8 mouse cellular contexts compared by ENCODE assay signal in the genomic region with DNA sequence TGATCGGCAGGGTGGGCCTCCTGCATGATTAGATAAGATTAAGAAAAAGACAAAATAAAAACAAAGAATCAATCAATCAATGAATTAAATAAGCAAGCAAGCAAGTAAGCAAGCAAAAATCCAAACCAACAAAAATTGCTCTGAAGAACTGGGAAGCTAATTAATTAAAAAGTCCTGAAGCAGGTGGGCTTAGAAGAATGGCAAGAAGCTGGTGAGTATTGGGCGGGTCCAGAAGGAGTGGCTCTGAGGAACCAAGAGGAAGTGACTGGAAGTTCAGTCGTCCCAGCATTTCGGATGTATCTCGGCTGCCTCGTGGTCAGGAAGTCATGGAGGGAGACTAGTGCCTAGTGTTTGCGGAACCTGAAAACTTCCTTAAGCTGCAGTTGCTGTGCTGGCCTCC. TPM values are rescaled to one million over a fixed set of nuclear protein-coding genes. Genes with fewer than 3 reads are reported as not detected.
DNase-seq lines count a peak whose midpoint lies in the region; ATAC-seq lines count a peak whose summit lies in the region.
"Not testable (repeated sequence)": the region's sequence is repeated elsewhere in the genome, so short reads cannot be mapped to it uniquely, and the experiment has no call there.

A gene (plus strand): TSS at position 301 of the 400 bp plus-strand sequence.

- not testable (repeated sequence) for DNase-seq in ES-E14 (ENCODE audit: low read depth, low spot score); adrenal gland, adult 8-10 months; adrenal gland, postnatal 36 days; heart, embryonic 10.5 days (ENCODE audit: low spot score)

- peak within 1 kb of the TSS; percentile 17 to 54; a peak in 2 of 4 replicates for H3K4me3 ChIP-seq in ES-E14 (ENCODE audit: insufficient read depth in 1 of 2, low read depth in 1 of 2, low read length in 2 of 2, poor library complexity in 1 of 2, severe bottlenecking in 1 of 2)
- not testable (repeated sequence) for H3K4me3 ChIP-seq in embryonic facial prominence, embryonic 12.5 days; heart, embryonic 10.5 days; kidney, embryonic 14.5 days (ENCODE audit: low read length)

- H3K27me3 ChIP-seq in embryonic facial prominence, embryonic 12.5 days; heart, embryonic 10.5 days (ENCODE audit: insufficient read depth, poor library complexity, severe bottlenecking); kidney, embryonic 14.5 days (ENCODE audit: control insufficient read depth, insufficient read depth, low read length): not testable (repeated sequence)

- H3K4me1 ChIP-seq in ES-E14 (ENCODE audit: control insufficient read depth in 2 of 2, insufficient read depth in 2 of 2, low read length in 2 of 2, poor library complexity in 1 of 2); embryonic facial prominence, embryonic 12.5 days; heart, embryonic 10.5 days; kidney, embryonic 14.5 days (ENCODE audit: control insufficient read depth, insufficient read depth, low read length): not testable (repeated sequence)

- H3K9me3 ChIP-seq in ES-E14 (ENCODE audit: control insufficient read depth, insufficient read depth, low read depth, low read length), result not testable (repeated sequence)
- H3K9me3 ChIP-seq in embryonic facial prominence, embryonic 12.5 days, result peaks cover 24% of the 10 kb centered on the region
- peaks cover 27% of the 10 kb centered on the region for H3K9me3 ChIP-seq in heart, embryonic 10.5 days
- peaks cover 18% of the 10 kb centered on the region for H3K9me3 ChIP-seq in kidney, embryonic 14.5 days (ENCODE audit: control insufficient read depth, low read length)

- ATAC-seq in common myeloid progenitor, adult 5-6 weeks (replicated peaks; ENCODE audit: low read depth, poor library complexity, severe bottlenecking); embryonic facial prominence, embryonic 12.5 days (ENCODE audit: insufficient number of reproducible peaks, insufficient read depth, low FRiP score, low TSS enrichment); kidney, embryonic 14.5 days (ENCODE audit: low FRiP score, low TSS enrichment); megakaryocyte-erythroid progenitor cell, adult 5-6 weeks (replicated peaks; ENCODE audit: low FRiP score, low TSS enrichment, poor library complexity, severe bottlenecking): not testable (repeated sequence)

- 87% methylated on average over 7 of the region's 7 CpGs for WGBS in embryonic facial prominence, embryonic 12.5 days
- 73% methylated on average over 7 of the region's 7 CpGs for WGBS in heart, embryonic 10.5 days
- 86% methylated on average over 7 of the region's 7 CpGs for WGBS in kidney, embryonic 14.5 days

- H3K36me3 ChIP-seq in ES-E14 (ENCODE audit: control insufficient read depth, insufficient read depth, low read length, poor library complexity, severe bottlenecking); embryonic facial prominence, embryonic 12.5 days; kidney, embryonic 14.5 days (ENCODE audit: control insufficient read depth, insufficient read depth, low read length): not testable (repeated sequence)
- H3K36me3 ChIP-seq in heart, embryonic 10.5 days, result peaks cover 24% of the 10 kb centered on the region

- H3K27ac ChIP-seq in ES-E14 (ENCODE audit: insufficient read depth, low read depth, low read length, poor library complexity, severe bottlenecking); embryonic facial prominence, embryonic 12.5 days; heart, embryonic 10.5 days; kidney, embryonic 14.5 days (ENCODE audit: low read depth, low read length): not testable (repeated sequence)

- in situ Hi-C loops in ES-E14 (cut with MboI; ENCODE audit: low sequenced_read_pairs in 2 of 2, unreplicated experiment in 2 of 2), result not testable (repeated sequence)

- not testable (repeated sequence) for H3K4me2 ChIP-seq in embryonic facial prominence, embryonic 12.5 days (replicated peaks); kidney, embryonic 14.5 days (replicated peaks; ENCODE audit: low read depth, low read length)

- 0 out of 2 replicates have a peak within 1 kb of the TSS, but pooled peaks have one; percentile 5 for H3K9ac ChIP-seq in ES-E14 (ENCODE audit: insufficient read depth, low read depth, low read length, poor library complexity, severe bottlenecking)
- not testable (repeated sequence) for H3K9ac ChIP-seq in embryonic facial prominence, embryonic 12.5 days; kidney, embryonic 14.5 days (ENCODE audit: low read depth, low read length)

RNA-seq across cellular contexts. Expression of the gene that starts here (rescaled TPM):
- total RNA-seq in ES-E14 (2012; rRNA removed), result 33.7 and 40.5 TPM in 2 replicates
- total RNA-seq in adrenal gland, adult 8-10 months (2022), result 10 to 100 TPM; 14.2 to 21.0 (median 17.1) TPM
- total RNA-seq in adrenal gland, postnatal 36 days (2021), result 10 to 100 TPM; 13.2 to 16.9 TPM
- 23.7 and 26.1 TPM in 2 replicates for total RNA-seq in common myeloid progenitor, adult 5-6 weeks (2017)
- 9.8 and 11.3 TPM in 2 replicates for polyA plus RNA-seq in embryonic facial prominence, embryonic 12.5 days (2016; fragmentation: Nextera tagmentation; extraction: Ambion mirVana)
- polyA plus RNA-seq in heart, embryonic 10.5 days (2016; fragmentation: Nextera tagmentation; extraction: Ambion mirVana), result 9.8 and 11.9 TPM in 2 replicates
- 8.6 and 10.7 TPM in 2 replicates for polyA plus RNA-seq in kidney, embryonic 14.5 days (2014; fragmentation: Nextera tagmentation; extraction: Ambion mirVana)
- 22.2 and 29.1 TPM in 2 replicates for total RNA-seq in megakaryocyte-erythroid progenitor cell, adult 5-6 weeks (2014; fragmentation: Nextera tagmentation)
- total RNA-seq in megakaryocyte-erythroid progenitor cell, adult 5-6 weeks (2017), result 11.0 and 13.2 TPM in 2 replicates
